Mouse (Mus musculus) ES-Bruce4 (cell line): ENCODE measurements around the gene Cacng3. TPM values are rescaled to one million over a fixed set of nuclear protein-coding genes. Genes with fewer than 3 reads are reported as not detected.

ENCODE experiments used
- H3K27ac ChIP-seq: 2 replicates; pipeline ENCODE4 v1.5.1; 2012; ENCODE audit warnings: low read length, inconsistent platforms; ENCODE audit not compliant: insufficient read depth
- H3K27me3 ChIP-seq: 2 replicates; pipeline ENCODE4 v1.6.1; 2012; ENCODE audit warnings: mild to moderate bottlenecking, low read length, inconsistent platforms; ENCODE audit not compliant: control insufficient read depth, poor library complexity, insufficient read depth, severe bottlenecking
- H3K36me3 ChIP-seq: 2 replicates; pipeline ENCODE4 v1.6.1; 2012; ENCODE audit warnings: inconsistent platforms, mild to moderate bottlenecking, low read length, moderate library complexity; ENCODE audit not compliant: control insufficient read depth, poor library complexity, insufficient read depth, severe bottlenecking
- H3K4me1 ChIP-seq: one replicate; pipeline ENCODE4 v1.8.1; 2011; ENCODE audit warnings: low read length; ENCODE audit not compliant: control insufficient read depth, insufficient read depth
- H3K4me3 ChIP-seq: 2 replicates; pipeline ENCODE4 v1.5.1; 2011; ENCODE audit warnings: low read depth, mild to moderate bottlenecking, low read length
- H3K9ac ChIP-seq: 2 replicates; pipeline ENCODE4 v1.6.1; 2012; ENCODE audit warnings: low read depth, mild to moderate bottlenecking, inconsistent platforms; ENCODE audit not compliant: poor library complexity, severe bottlenecking
- H3K9me3 ChIP-seq: replicated peaks from 2 replicates; pipeline ENCODE4 v1.6.1; 2012; ENCODE audit warnings: mild to moderate bottlenecking, low read length, inconsistent platforms; ENCODE audit not compliant: control insufficient read depth, poor library complexity, insufficient read depth, severe bottlenecking
- CTCF ChIP-seq: IDR thresholded peaks from one replicate; pipeline ENCODE4 v1.8.1; 2011; ENCODE audit warnings: low read depth, low read length
- EP300 ChIP-seq: IDR thresholded peaks from 2 replicates; pipeline ENCODE4 v1.6.1; 2011; ENCODE audit warnings: low read depth, low read length; ENCODE audit not compliant: insufficient read depth
- POLR2A ChIP-seq: IDR thresholded peaks from one replicate; pipeline ENCODE4 v1.8.1; 2011; ENCODE audit warnings: low read length; ENCODE audit not compliant: insufficient read depth
- polyA plus RNA-seq: library from polyadenylated mRNA; stranded (reverse); fragments of >200 nt; gene quantifications from 2 replicates; pipeline ENCODE4 v1.2.4, GENCODE M21; 2011; ENCODE audit warnings: low read depth; ENCODE audit not compliant: missing spikeins, insufficient read depth, insufficient read length

The Cacng3 gene
- polyA plus RNA-seq, 1 experiment, result not detected

GRCm38 (mm10) chr7:122701751-122702150 lies 31.5 kb downstream of the Cacng3 start:
- TF ChIP-seq CTCF (no peak), EP300 (no peak), POLR2A (no peak)
- H3K27ac ChIP-seq, result no peak overlapping the region
- no peaks in the 10 kb centered on the region for H3K4me1 ChIP-seq
- H3K36me3 ChIP-seq, result no peaks in the 10 kb centered on the region
- H3K27me3 ChIP-seq, result no peaks in the 10 kb centered on the region
- no peak overlapping the region for H3K9ac ChIP-seq
- H3K9me3 ChIP-seq, result no peaks in the 10 kb centered on the region
- no peak overlapping the region for H3K4me3 ChIP-seq

GRCm38 (mm10) chr7:122702443-122702842 lies 32.2 kb downstream of the Cacng3 start:
- Histone ChIP-seq H3K36me3 (no peaks in the 10 kb centered on the region), H3K4me1 (no peaks in the 10 kb centered on the region), H3K9ac (no peak overlapping the region), H3K4me3 (no peak overlapping the region), H3K27me3 (no peaks in the 10 kb centered on the region), H3K9me3 (no peaks in the 10 kb centered on the region), H3K27ac (no peak overlapping the region)
- TF ChIP-seq CTCF (no peak), POLR2A (no peak), EP300 (no peak)

- no peaks in the 10 kb centered on the region for H3K4me1 ChIP-seq
- no peak for TF ChIP-seq EP300
- no peak for TF ChIP-seq CTCF
- no peak for TF ChIP-seq POLR2A
Observed at GRCm38 (mm10) chr7:122706736-122707135, 36.4 kb downstream of the Cacng3 start.

GRCm38 (mm10) chr7:122716299-122716698 lies 46.0 kb downstream of the Cacng3 start:
- no peak overlapping the region for H3K9ac ChIP-seq

More at GRCm38 (mm10) chr7:122706736-122707135, 36.4 kb downstream of the Cacng3 start:
- H3K9me3 ChIP-seq, result no peaks in the 10 kb centered on the region
- no peaks in the 10 kb centered on the region for H3K36me3 ChIP-seq
- H3K9ac ChIP-seq, result no peak overlapping the region
- H3K27ac ChIP-seq, result no peak overlapping the region
- H3K4me3 ChIP-seq, result no peak overlapping the region
- H3K27me3 ChIP-seq, result no peaks in the 10 kb centered on the region

GRCm38 (mm10) chr7:122718540-122718939 lies 48.2 kb downstream of the Cacng3 start:
- H3K36me3 ChIP-seq, result no peaks in the 10 kb centered on the region
- H3K27ac ChIP-seq, result no peak overlapping the region
- H3K9me3 ChIP-seq, result no peaks in the 10 kb centered on the region
- no peak overlapping the region for H3K4me3 ChIP-seq
- H3K27me3 ChIP-seq, result no peaks in the 10 kb centered on the region
- no peaks in the 10 kb centered on the region for H3K4me1 ChIP-seq
- no peak overlapping the region for H3K9ac ChIP-seq
- TF ChIP-seq POLR2A (no peak), EP300 (no peak), CTCF (no peak)

More at GRCm38 (mm10) chr7:122716299-122716698, 46.0 kb downstream of the Cacng3 start:
- H3K9me3 ChIP-seq, result no peaks in the 10 kb centered on the region
- no peak overlapping the region for H3K4me3 ChIP-seq
- H3K27ac ChIP-seq, result no peak overlapping the region
- no peak for TF ChIP-seq CTCF
- no peak for TF ChIP-seq EP300
- TF ChIP-seq POLR2A, result no peak
- no peaks in the 10 kb centered on the region for H3K4me1 ChIP-seq
- no peaks in the 10 kb centered on the region for H3K27me3 ChIP-seq
- H3K36me3 ChIP-seq, result no peaks in the 10 kb centered on the region

GRCm38 (mm10) chr7:122723358-122723876 lies 53.1 kb downstream of the Cacng3 start:
- Histone ChIP-seq H3K27me3 (no peaks in the 10 kb centered on the region), H3K4me1 (no peaks in the 10 kb centered on the region), H3K9me3 (no peaks in the 10 kb centered on the region), H3K36me3 (no peaks in the 10 kb centered on the region), H3K27ac (no peak overlapping the region), H3K4me3 (no peak overlapping the region), H3K9ac (no peak overlapping the region)
- TF ChIP-seq EP300, result no peak
- no peak for TF ChIP-seq POLR2A
- no peak for TF ChIP-seq CTCF
